Mouse (Mus musculus) forebrain, embryonic 16.5 days (tissue): Measurements from ENCODE around the gene Ubac2. TPM values are rescaled to one million over a fixed set of nuclear protein-coding genes. Genes with fewer than 3 reads are reported as not detected.

Experiments used
- ATAC-seq: fragments of 200-750 bp; cut with Nextera tagmentation; 2 replicates; pipeline ENCODE4 v1.8.0; 2017; ENCODE audit warnings: mild to moderate bottlenecking, moderate library complexity
- H3K27ac ChIP-seq: fragments of 300-500 bp; sonication (generic); 2 replicates; pipeline ENCODE4 v1.5.1; 2014; ENCODE audit warnings: low read length, control low read depth
- H3K27me3 ChIP-seq: fragments of 300-500 bp; sonication (generic); replicated peaks from 2 replicates; pipeline ENCODE4 v1.6.1; 2014; ENCODE audit warnings: low read length; ENCODE audit not compliant: control insufficient read depth, insufficient read depth
- H3K36me3 ChIP-seq: fragments of 300-500 bp; sonication (generic); 2 replicates; pipeline ENCODE4 v1.6.1; 2014; ENCODE audit not compliant: control insufficient read depth, insufficient read depth
- H3K4me1 ChIP-seq: fragments of 300-500 bp; sonication (generic); replicated peaks from 2 replicates; pipeline ENCODE4 v1.6.1; 2014; ENCODE audit warnings: low read length; ENCODE audit not compliant: control insufficient read depth, insufficient read depth
- H3K4me2 ChIP-seq: fragments of 300-500 bp; sonication (generic); 2 replicates; pipeline ENCODE4 v1.6.1; 2014; ENCODE audit warnings: mild to moderate bottlenecking, low read length, control low read depth
- H3K4me3 ChIP-seq: fragments of 300-500 bp; sonication (generic); replicated peaks from 2 replicates; pipeline ENCODE4 v1.5.1; 2014; ENCODE audit warnings: mild to moderate bottlenecking, low read length, control low read depth
- H3K9ac ChIP-seq: fragments of 300-500 bp; sonication (generic); replicated peaks from 2 replicates; pipeline ENCODE4 v1.6.1; 2014; ENCODE audit warnings: low read depth, low read length, control low read depth
- H3K9me3 ChIP-seq: fragments of 300-500 bp; sonication (generic); 2 replicates; pipeline ENCODE4 v1.6.1; 2016; ENCODE audit warnings: low read length; ENCODE audit not compliant: control insufficient read depth
- WGBS: fragments of 180-500 bp; shearing (Covaris S2); extraction: QIAGEN DNeasy Blood & Tissue Kit; methylation state at CpG from one replicate; pipeline ENCODE4 v1.1.7; 2014; 5-methylcytosine and 5-hydroxymethylcytosine counted together
- polyA plus RNA-seq: library from polyadenylated mRNA; unstranded; fragments of >200 nt; fragmentation: Nextera tagmentation; extraction: Ambion mirVana; gene quantifications from 2 replicates; pipeline ENCODE4 v1.2.1, GENCODE M21; 2015

The Ubac2 gene
- polyA plus RNA-seq, 1 experiment from 2014 or later, result 51.0 TPM

DNA sequence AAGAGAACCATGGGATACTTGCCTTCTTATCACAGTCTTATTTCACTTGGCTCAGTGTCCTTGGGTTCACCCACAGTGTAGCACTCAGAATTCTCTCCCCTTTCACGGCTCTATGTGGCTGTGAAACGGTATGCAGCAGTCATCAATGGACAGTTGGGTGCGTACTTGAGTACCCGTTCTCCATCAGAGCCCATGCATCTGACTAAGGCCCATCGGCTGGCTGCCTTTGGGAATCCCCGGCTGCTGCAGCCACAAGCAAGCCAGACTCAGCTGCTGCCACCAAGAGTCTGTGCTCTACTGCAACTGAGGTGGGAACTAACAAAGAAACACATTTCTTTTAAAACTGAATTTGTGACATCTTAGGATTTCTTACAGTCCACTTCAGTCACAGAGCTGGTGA is 23.1 kb downstream of the Ubac2 start:
- ATAC-seq, result no peak
- no peak overlapping the region for H3K9ac ChIP-seq
- no peaks in the 10 kb centered on the region for H3K27me3 ChIP-seq
- no peaks in the 10 kb centered on the region for H3K9me3 ChIP-seq
- no peak overlapping the region for H3K4me3 ChIP-seq
- WGBS, result 93% methylated on average over 6 of the region's 6 CpGs
- peaks cover 2% of the 10 kb centered on the region; the same call in 1 of the 2 replicates for H3K36me3 ChIP-seq
- H3K27ac ChIP-seq, result no peak overlapping the region
- H3K4me2 ChIP-seq, result no peak overlapping the region
- 0 out of 2 replicates have a peak, but pooled peaks cover 3% of the 10 kb centered on the region for H3K4me1 ChIP-seq

DNA sequence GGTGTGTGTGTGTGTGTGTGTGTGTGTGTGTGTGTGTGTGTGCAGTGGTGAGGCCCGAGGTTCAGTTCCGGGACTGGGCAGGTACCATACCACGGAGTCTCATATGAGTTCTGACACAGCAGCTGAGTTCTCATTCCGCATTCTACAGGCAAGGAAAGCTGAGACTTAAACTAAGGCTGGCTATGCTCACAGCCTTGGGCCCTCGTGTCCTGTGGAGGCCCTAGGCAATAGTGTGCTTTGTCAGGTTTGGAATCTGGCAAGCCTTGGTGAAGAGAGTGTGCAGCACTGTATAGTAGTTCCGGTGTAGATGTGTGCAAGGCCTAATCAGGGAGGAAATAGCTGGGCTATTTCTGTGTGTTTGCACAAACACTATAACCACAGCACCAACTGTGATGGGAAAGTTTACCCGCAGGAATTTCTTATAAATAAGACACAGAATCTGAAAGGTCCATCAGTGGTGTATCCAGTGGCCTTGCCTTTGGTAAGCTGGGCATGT is 25.0 kb downstream of the Ubac2 start:
- H3K27me3 ChIP-seq, result no peaks in the 10 kb centered on the region
- no peak for ATAC-seq
- no peak overlapping the region for H3K4me3 ChIP-seq
- no peak overlapping the region for H3K27ac ChIP-seq
- no peak overlapping the region for H3K9ac ChIP-seq
- no peak overlapping the region for H3K4me2 ChIP-seq
- no peaks in the 10 kb centered on the region for H3K9me3 ChIP-seq
- H3K4me1 ChIP-seq, result 0 out of 2 replicates have a peak, but pooled peaks cover 3% of the 10 kb centered on the region
- peaks cover 13% of the 10 kb centered on the region; the same call in 1 of the 2 replicates for H3K36me3 ChIP-seq
- WGBS, result 89% methylated on average over 7 of the region's 7 CpGs

DNA sequence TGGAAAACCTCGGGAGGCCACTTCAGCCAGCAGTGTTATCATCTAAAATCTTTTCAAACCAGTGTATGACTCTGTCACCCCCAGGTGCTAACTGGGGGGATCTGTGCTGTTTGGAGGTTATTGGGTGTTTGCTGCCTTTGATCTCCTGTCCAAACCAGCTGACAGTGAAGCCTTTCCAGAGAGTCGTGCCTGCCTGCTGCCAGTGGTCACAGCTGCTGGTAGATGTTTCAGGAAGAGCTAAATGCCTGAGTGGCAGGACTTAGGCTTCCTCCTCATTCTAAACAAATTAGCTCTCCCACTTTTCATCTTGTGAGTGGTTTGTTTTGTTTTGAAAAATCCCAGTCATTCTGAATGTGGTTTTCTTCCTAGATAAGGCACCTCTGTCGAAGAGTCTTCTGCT is 26.3 kb downstream of the Ubac2 start:
- Histone ChIP-seq H3K27me3 (no peaks in the 10 kb centered on the region), H3K27ac (no peak overlapping the region), H3K36me3 (peaks cover 15% of the 10 kb centered on the region; the same call in 1 of the 2 replicates), H3K4me2 (no peak overlapping the region), H3K4me3 (no peak overlapping the region), H3K4me1 (no peaks in the 10 kb centered on the region), H3K9ac (no peak overlapping the region), H3K9me3 (no peaks in the 10 kb centered on the region)
- ATAC-seq, result no peak
- WGBS, result 81% methylated on average over 3 of the region's 3 CpGs

DNA sequence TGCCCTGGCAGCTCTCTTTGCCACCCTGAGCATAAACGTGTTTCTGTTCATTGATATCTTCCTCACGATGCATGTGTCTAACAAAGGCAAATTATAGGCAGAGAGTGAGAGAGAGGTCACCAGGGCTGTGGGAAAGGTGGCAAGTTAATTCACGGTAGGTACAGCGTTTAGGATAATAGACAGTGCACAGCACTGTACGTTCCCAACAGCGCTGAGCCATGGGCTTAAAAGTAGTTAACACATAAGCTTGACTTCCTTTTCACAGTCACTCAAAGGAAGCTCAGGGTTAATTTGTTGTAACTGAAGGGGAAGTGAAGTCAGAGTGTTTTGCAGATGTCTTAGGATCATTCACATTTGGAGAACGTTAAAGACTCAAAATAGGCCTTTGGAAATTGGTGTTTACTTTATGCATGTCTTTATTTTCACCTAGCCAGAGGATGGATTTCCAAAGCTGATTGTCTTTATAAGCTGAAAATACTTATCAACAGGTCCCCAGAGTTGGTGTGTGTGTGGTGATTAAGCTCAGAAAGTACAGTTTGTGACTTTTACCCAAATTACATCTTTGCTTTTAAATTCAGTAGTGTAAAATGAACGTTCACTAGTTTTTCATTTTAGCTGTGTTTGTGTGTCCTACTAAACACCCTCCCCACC is 28.0 kb downstream of the Ubac2 start:
- no peaks in the 10 kb centered on the region for H3K4me1 ChIP-seq
- no peak overlapping the region for H3K9ac ChIP-seq
- H3K27ac ChIP-seq, result no peak overlapping the region
- H3K36me3 ChIP-seq, result peaks cover 22% of the 10 kb centered on the region
- WGBS, result 87% methylated on average over 8 of the region's 8 CpGs
- no peak overlapping the region for H3K4me2 ChIP-seq
- no peak for ATAC-seq
- no peaks in the 10 kb centered on the region for H3K9me3 ChIP-seq
- H3K4me3 ChIP-seq, result no peak overlapping the region
- no peaks in the 10 kb centered on the region for H3K27me3 ChIP-seq

DNA sequence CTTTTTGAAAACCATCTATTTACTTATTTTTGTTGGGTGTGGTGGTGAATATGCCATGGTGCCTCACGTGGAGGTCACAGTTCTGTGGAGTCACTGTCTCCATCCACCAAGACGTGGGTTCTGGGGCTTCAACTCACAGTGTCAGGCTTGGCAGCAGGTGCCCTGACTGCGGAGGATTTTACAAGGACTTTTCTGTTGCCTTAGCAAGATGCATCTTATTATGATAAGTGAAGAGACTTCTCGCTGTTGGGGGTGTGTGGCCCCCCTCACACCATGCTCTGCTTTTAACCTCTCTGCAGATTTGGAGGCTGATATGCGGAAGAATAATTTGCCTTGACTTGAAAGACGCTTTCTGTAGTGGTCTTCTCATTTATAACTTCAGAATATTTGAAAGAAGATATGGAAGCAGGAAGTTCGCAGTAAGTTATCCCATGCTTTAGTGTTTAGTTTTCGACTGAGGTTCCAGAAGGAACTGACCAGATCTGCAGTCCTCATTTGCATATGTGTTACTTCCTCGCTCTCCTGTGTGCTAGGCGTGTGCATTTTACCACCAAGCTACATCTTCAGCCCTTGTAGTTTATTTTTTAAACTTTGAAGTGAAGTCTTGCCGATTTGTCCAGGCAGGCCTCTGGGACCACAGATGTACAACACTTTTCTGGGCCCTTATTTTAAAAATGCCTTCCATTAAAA is 28.7 kb downstream of the Ubac2 start:
- Histone ChIP-seq H3K4me1 (no peaks in the 10 kb centered on the region), H3K27ac (no peak overlapping the region), H3K9me3 (no peaks in the 10 kb centered on the region), H3K4me2 (no peak overlapping the region), H3K36me3 (peaks cover 24% of the 10 kb centered on the region), H3K27me3 (no peaks in the 10 kb centered on the region), H3K9ac (no peak overlapping the region), H3K4me3 (no peak overlapping the region)
- 90% methylated on average over 11 of the region's 11 CpGs for WGBS
- no peak for ATAC-seq

DNA sequence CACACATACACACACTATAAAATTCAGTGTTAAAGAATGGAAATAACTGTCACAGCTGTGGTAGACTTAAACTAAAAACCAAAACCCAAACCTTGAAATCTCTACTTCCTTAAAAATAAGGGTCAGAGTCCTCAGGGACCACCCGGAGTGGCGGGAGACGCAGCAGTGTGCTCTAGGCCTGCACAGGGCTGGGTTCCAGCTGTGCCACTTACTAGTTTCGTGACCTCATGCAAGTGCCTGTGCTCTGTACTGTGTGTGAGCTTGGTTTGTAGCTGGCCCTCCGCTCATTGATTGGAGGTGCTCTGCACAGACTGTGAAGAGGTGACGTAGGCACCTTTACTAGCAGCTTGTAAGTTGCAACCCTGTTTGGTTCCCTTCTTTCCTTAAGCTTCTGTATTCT is 31.4 kb downstream of the Ubac2 start:
- no peak for ATAC-seq
- H3K36me3 ChIP-seq, result peaks cover 24% of the 10 kb centered on the region
- H3K4me2 ChIP-seq, result no peak overlapping the region
- 92% methylated on average over 6 of the region's 6 CpGs for WGBS
- H3K4me1 ChIP-seq, result no peaks in the 10 kb centered on the region
- H3K27ac ChIP-seq, result no peak overlapping the region
- H3K9me3 ChIP-seq, result no peaks in the 10 kb centered on the region
- no peak overlapping the region for H3K9ac ChIP-seq
- H3K27me3 ChIP-seq, result no peaks in the 10 kb centered on the region
- H3K4me3 ChIP-seq, result no peak overlapping the region

DNA sequence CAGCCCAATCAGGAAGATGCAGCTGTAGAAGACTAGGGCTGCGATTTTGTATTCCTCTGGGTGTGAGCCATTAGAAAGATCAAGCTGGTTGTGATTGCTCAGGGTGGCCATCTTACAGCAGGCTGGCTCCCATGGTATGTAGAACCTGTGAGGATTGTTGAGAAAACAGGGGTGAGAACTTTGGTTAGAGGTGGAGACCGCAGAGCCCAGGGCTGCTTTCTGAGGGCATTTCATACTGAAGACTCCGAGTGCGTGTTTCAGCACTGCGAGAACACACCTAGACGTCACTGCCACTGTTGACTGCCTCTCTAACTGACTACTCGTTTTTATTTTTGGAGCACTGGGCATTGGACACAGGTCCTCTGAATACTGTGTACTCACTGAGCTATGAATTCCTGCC is 34.1 kb downstream of the Ubac2 start:
- H3K27me3 ChIP-seq, result no peaks in the 10 kb centered on the region
- H3K9me3 ChIP-seq, result no peaks in the 10 kb centered on the region
- no peak overlapping the region for H3K27ac ChIP-seq
- H3K4me3 ChIP-seq, result no peak overlapping the region
- no peak overlapping the region for H3K9ac ChIP-seq
- 93% methylated on average over 7 of the region's 7 CpGs for WGBS
- no peaks in the 10 kb centered on the region for H3K4me1 ChIP-seq
- no peak overlapping the region for H3K4me2 ChIP-seq
- H3K36me3 ChIP-seq, result peaks cover 17% of the 10 kb centered on the region
- ATAC-seq, result no peak

DNA sequence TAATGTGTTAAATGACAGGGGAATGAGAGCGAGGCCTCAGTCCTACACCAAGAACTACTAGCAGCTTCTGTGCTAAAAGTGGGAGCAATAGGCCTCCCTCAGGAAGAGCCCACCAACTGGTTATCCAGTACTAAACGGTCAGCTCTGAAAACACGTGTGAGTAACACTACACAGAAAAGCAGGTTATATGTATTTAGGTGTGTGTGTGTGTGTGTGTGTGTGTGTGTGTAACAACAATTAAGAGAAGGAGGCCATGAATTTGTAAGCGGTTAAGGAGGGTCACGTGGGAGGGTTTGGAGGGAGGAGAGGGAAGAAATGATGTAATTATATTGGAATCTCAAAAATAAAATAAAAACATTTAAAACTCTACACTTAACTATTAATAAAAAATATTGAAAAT is 36.7 kb downstream of the Ubac2 start:
- Histone ChIP-seq H3K36me3 (peaks cover 5% of the 10 kb centered on the region; the same call in 1 of the 2 replicates), H3K4me3 (no peak overlapping the region), H3K27ac (no peak overlapping the region), H3K9me3 (no peaks in the 10 kb centered on the region), H3K9ac (no peak overlapping the region), H3K27me3 (no peaks in the 10 kb centered on the region), H3K4me1 (no peaks in the 10 kb centered on the region), H3K4me2 (no peak overlapping the region)
- ATAC-seq, result no peak
- 83% methylated on average over 5 of the region's 5 CpGs for WGBS

DNA sequence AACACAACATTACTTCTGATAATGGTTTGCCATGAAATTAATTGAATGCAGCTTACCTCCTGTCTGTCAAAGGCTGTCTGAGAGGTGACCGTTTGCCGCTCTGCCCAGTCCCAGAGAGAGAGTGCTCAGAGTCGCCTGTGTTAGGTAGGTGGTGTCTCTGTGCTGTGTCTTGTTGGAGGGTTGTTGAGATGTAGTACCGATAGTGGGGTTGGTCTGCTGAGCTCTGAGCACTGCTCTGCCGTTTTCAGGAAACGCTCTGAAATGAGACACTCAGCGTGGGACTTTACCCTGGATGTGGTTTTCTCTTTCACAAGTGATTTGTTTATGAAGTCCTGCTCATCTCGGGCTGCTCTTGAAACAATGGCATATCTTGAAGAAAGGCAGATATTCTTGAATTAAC is 37.2 kb downstream of the Ubac2 start, which contains the start of gene Gpr18:
Gpr18 (minus strand) TSS at position 161 of the 400 bp plus-strand sequence.
- H3K9me3 ChIP-seq, result no peaks in the 10 kb centered on the region
- H3K4me2 ChIP-seq, result no peak within 1 kb of the TSS
- peaks cover 2% of the 10 kb centered on the region; the same call in 1 of the 2 replicates for H3K36me3 ChIP-seq
- no peak for ATAC-seq
- H3K4me1 ChIP-seq, result no peaks in the 10 kb centered on the region
- H3K9ac ChIP-seq, result no peak within 1 kb of the TSS
- no peaks in the 10 kb centered on the region for H3K27me3 ChIP-seq
- WGBS, result 85% methylated on average over 8 of the region's 8 CpGs
- H3K4me3 ChIP-seq, result no peak within 1 kb of the TSS
- H3K27ac ChIP-seq, result no peak within 1 kb of the TSS
